Mouse (Mus musculus): ENCODE data around the gene Pir. TPM values are rescaled to one million over a fixed set of nuclear protein-coding genes. Genes with fewer than 3 reads are reported as not detected.
A peak's percentile ranks its signal among the peaks of the same experiment; 100 is the strongest.

The Pir gene
- polyA plus RNA-seq, 1 experiment from 2014 or later: 8.1 TPM

DNA sequence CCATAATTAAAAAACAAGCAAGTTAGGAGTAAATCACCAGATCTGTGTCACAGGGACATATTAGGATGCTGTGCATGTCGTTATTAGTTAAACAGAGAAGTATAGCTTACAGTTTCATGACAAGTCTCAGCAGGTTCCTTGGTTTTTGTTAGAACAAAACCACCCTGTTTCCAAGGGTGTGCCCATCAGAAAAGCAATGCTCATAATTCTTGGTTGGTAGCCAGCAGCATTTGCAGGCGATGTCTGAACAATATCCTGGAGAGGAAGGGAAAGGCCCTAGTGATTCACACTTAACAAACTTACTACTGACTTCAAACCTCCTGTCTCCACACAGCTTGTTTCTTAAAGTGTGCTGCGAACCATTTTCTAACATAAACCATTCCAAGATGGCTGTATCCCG lies 14.6 kb downstream of the Pir start:
- WGBS: 90% methylated on average over 4 of the region's 4 CpGs
- Histone ChIP-seq H3K9me3 (replicated peaks) (no peaks in the 10 kb centered on the region), H3K36me3 (no peaks in the 10 kb centered on the region), H3K27ac (no peak overlapping the region), H3K4me3 (no peak overlapping the region), H3K27me3 (ENCODE audit: low read depth, poor library complexity, severe bottlenecking) (peaks cover 73% of the 10 kb centered on the region), H3K4me1 (no peaks in the 10 kb centered on the region)
- no peak for DNase-seq (ENCODE audit: low spot score)

DNA sequence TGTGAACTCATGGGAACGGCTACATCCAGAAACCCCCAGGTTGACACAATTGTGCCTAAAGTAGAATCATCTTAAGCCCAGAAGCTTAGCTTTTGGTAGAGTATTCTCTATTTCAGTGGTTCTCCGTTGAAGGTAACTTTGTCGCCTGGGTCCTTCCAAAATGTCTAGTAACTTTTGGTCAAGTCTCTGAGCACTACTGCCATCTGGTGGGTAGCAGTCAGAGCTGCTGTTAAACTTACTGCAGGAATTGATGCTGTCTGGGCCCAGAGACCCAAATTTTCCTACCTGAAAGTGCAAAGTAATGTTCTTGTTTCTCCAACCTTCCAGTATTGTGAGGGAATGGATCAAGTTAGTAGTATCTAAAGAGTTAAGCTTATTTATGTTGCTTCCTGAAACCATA lies 17.9 kb downstream of the Pir start:
- Histone ChIP-seq H3K4me1 (no peaks in the 10 kb centered on the region), H3K27ac (no peak overlapping the region), H3K36me3 (no peaks in the 10 kb centered on the region), H3K9me3 (replicated peaks) (no peaks in the 10 kb centered on the region), H3K27me3 (ENCODE audit: low read depth, poor library complexity, severe bottlenecking) (peaks cover 74% of the 10 kb centered on the region), H3K4me3 (no peak overlapping the region)
- DNase-seq (ENCODE audit: low spot score): no peak
- WGBS: 66% methylated on average over 3 of the region's 3 CpGs

DNA sequence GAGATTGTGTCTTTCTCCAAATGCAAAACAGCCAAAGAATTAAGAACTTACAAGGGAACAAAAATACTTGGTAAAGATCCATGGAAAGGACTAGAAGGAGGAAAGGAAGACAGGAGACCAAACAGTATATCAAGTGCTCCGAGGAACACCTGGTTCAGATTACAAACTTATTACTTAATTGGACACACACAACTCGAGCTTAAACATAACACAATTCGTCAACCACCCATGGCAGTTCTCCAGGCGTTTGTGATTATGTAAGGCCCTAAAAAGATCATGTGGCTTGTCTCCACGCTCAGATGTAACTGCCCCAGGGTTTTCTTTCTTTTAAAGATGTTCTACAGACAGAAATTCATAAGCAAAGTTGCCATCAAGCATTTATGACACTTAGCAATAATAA lies 22.0 kb downstream of the Pir start:
- DNase-seq (ENCODE audit: low spot score): no peak
- H3K4me3 ChIP-seq: no peak overlapping the region
- 21% methylated on average over 5 of the region's 5 CpGs for WGBS
- no peak overlapping the region for H3K27ac ChIP-seq
- no peaks in the 10 kb centered on the region for H3K4me1 ChIP-seq
- H3K9me3 ChIP-seq (replicated peaks): no peaks in the 10 kb centered on the region
- H3K36me3 ChIP-seq: no peaks in the 10 kb centered on the region
- H3K27me3 ChIP-seq (ENCODE audit: low read depth, poor library complexity, severe bottlenecking): peaks cover 69% of the 10 kb centered on the region

DNA sequence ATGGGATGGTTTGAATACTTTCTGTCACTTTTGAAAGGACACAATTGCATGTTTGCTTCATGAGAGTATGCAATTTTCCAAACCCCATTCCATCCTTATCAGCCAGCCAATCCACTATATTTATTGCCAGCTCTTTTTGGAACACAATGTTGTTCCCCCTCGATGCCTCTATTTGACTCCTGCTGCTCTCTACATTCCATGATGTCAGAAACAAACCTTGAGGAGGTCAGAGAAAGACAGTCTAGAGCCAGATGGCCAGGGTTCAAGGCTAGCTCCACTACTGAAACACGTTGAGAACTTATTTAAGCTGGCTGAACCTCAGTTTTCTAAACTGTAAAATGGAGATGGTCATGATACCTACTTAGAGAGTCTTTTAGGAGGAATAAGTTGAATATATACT lies 37.1 kb downstream of the Pir start:
- no peaks in the 10 kb centered on the region for H3K9me3 ChIP-seq (replicated peaks)
- H3K36me3 ChIP-seq: no peaks in the 10 kb centered on the region
- no peak overlapping the region for H3K27ac ChIP-seq
- H3K4me1 ChIP-seq: no peaks in the 10 kb centered on the region
- 70% methylated on average over 2 of the region's 2 CpGs for WGBS
- no peak overlapping the region for H3K4me3 ChIP-seq
- no peak for DNase-seq (ENCODE audit: low spot score)
- H3K27me3 ChIP-seq (ENCODE audit: low read depth, poor library complexity, severe bottlenecking): peaks cover 73% of the 10 kb centered on the region

DNA sequence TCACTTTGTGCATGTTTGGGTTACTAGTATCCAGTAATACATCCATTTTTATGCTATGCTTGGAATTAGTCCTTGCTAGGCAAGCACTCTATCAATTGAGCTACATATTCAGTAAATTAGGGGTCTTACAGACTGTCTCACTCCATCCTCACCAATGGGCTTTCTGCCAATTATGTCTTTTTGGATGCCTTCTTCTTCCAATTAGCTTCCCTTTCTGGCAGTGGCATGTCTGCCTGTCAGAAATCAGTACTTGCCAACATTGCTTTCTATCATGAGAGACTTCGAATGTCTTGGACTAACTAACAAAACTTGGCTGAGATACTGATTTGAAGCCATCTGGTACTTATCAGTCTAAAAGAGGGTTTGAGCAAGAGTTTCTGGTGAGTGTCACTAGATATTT lies 44.7 kb downstream of the Pir start:
- H3K27me3 ChIP-seq (ENCODE audit: low read depth, poor library complexity, severe bottlenecking): peaks cover 60% of the 10 kb centered on the region
- H3K4me1 ChIP-seq: no peaks in the 10 kb centered on the region
- H3K36me3 ChIP-seq: no peaks in the 10 kb centered on the region
- no peak for DNase-seq (ENCODE audit: low spot score)
- H3K4me3 ChIP-seq: no peak overlapping the region
- WGBS: 41% methylated on average over 1 of the region's 1 CpGs
- no peaks in the 10 kb centered on the region for H3K9me3 ChIP-seq (replicated peaks)
- no peak overlapping the region for H3K27ac ChIP-seq

DNA sequence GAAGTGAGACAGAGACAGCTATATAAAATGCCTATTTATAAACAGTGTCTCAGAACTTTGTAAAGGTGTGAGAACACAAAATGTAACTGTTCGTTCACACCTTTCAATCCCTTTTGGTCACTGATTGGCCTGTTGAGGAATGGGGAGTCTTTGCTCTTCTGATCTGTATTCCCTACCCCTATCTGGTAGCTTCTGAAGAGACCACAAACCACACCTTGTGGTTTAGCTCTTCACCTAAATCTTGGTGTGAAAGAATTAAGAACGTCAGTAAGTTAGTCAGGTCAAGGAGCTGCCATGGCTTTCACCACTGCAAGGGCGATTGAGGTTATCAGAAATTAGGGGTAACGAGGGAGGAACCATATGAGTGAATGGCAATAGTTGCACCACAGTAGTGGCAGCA lies 49.4 kb downstream of the Pir start:
- DNase-seq (ENCODE audit: low spot score): no peak
- no peak overlapping the region for H3K27ac ChIP-seq
- H3K4me1 ChIP-seq: no peaks in the 10 kb centered on the region
- no peaks in the 10 kb centered on the region for H3K36me3 ChIP-seq
- no peak overlapping the region for H3K4me3 ChIP-seq
- H3K9me3 ChIP-seq (replicated peaks): no peaks in the 10 kb centered on the region
- 88% methylated on average over 4 of the region's 4 CpGs for WGBS
- peaks cover 60% of the 10 kb centered on the region for H3K27me3 ChIP-seq (ENCODE audit: low read depth, poor library complexity, severe bottlenecking)

DNA sequence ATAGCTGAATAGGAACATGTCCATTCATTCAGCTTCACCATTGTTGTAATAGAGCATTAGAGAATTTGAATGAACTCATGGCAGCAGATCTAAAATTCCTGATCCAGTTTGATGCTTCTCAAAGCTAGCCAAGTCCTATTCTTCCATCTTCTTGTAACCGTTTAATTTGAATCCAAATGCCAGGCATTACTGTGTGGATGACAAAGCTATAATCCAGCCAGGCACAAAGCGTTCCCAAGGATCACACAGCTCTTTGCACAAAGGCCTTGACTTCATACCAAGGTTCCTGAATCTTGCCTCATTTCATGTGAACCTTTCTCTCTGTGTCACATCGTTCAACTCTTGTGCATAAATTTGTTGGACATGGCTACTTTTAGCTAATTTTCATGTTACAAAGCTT lies 50.9 kb downstream of the Pir start:
- Histone ChIP-seq H3K27ac (no peak overlapping the region), H3K27me3 (ENCODE audit: low read depth, poor library complexity, severe bottlenecking) (peaks cover 62% of the 10 kb centered on the region), H3K4me1 (0 out of 2 replicates have a peak, but pooled peaks cover 3% of the 10 kb centered on the region), H3K36me3 (no peaks in the 10 kb centered on the region), H3K4me3 (no peak overlapping the region), H3K9me3 (replicated peaks) (no peaks in the 10 kb centered on the region)
- 90% methylated on average over 3 of the region's 3 CpGs for WGBS
- no peak for DNase-seq (ENCODE audit: low spot score)

DNA sequence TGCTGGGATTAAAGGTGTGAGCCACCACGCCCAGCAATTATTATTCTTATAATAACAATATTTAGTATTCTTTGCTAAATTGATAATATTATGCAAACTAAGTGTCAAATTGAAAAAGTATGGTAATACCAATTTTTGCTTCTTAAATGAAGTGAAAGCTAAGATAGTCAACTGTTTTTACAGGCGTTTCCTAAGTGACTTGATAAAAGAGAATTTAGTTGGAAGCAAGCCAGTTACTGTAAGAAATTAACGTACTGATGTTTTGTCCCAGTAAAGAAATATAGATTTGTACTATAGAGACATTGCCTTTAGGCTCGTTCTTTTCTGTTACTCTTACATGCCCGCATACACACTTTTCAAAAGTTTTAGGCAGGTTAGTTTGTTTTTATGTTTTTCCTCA lies 53.3 kb downstream of the Pir start:
- Histone ChIP-seq H3K9me3 (replicated peaks) (no peaks in the 10 kb centered on the region), H3K4me1 (0 out of 2 replicates have a peak, but pooled peaks cover 3% of the 10 kb centered on the region), H3K27ac (0 out of 2 replicates have a peak overlapping the region, but pooled peaks have one; percentile 71), H3K27me3 (ENCODE audit: low read depth, poor library complexity, severe bottlenecking) (peaks cover 59% of the 10 kb centered on the region), H3K36me3 (no peaks in the 10 kb centered on the region), H3K4me3 (no peak overlapping the region)
- no peak for DNase-seq (ENCODE audit: low spot score)
- WGBS: 85% methylated on average over 5 of the region's 5 CpGs

DNA sequence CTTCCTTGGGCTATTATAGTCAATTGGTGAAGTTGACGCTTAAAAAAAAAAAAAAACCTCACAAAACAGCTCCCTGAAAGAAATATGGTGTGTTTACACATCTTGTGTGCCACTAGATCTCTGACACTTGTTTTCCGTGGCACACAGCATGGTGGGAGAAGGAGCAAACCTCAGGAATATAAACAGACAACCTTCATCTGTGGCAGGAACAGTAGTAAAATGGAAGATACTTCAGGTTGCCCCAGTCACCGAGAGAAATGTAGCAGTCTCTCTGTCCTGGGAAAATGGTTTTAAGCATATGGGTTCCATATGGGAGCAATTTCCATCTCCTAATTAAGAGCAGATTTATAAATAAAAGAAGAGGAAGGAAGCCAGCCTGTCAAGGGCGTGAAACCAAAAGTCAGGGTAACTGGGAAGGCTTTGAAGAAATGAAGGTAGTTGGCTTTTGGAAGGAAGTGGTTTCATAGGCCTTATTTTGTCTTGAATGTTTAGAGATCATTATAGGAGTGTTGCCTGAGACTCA lies 54.3 kb downstream of the Pir start:
- Histone ChIP-seq H3K4me3 (no peak overlapping the region), H3K27ac (peak overlapping the region; percentile 71), H3K9me3 (replicated peaks) (no peaks in the 10 kb centered on the region), H3K4me1 (0 out of 2 replicates have a peak, but pooled peaks cover 3% of the 10 kb centered on the region), H3K36me3 (no peaks in the 10 kb centered on the region), H3K27me3 (ENCODE audit: low read depth, poor library complexity, severe bottlenecking) (peaks cover 56% of the 10 kb centered on the region)
- 36% methylated on average over 4 of the region's 4 CpGs for WGBS
- peak; percentile 29 for DNase-seq (ENCODE audit: low spot score)

DNA sequence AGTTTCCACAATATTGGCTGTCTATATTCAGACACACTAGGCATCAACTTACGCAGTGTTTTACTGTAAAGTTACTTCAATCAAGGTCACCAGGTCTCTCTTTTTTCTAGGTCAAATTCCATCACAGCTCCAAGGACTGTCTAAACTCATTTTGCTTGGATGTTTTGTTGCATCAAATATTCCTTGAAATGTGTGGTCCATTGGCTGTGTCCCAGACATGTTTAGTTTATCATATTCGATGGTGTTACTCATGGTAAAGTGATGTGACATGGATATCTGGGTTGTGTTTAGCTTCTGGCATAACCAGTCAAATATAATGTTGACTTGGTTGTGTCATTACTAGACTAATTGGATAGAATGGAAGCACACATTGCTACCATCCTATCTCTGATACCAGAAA lies 61.2 kb downstream of the Pir start:
- Histone ChIP-seq H3K4me1 (no peaks in the 10 kb centered on the region), H3K4me3 (no peak overlapping the region), H3K9me3 (replicated peaks) (no peaks in the 10 kb centered on the region), H3K27me3 (ENCODE audit: low read depth, poor library complexity, severe bottlenecking) (peaks cover 40% of the 10 kb centered on the region), H3K27ac (no peak overlapping the region), H3K36me3 (no peaks in the 10 kb centered on the region)
- no peak for DNase-seq (ENCODE audit: low spot score)
- 91% methylated on average over 2 of the region's 2 CpGs for WGBS

DNA sequence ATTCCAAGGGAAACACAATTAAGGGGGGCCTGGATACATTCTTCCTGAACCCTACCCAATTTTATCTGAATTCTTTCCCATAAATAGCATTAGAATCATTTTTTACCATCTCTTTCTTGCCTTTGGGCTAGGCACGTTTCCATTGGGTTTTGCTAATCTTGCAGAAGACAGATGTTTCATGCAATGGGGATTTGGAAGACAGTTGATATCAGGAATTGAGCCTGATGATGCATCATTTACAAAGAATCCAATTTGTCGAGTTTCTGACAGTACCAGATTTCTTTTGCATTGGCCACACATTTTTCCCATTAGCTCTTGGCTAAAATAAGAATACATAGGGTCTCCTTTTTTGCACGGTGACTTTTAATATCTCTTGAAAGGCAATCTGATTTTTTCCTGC lies 61.6 kb downstream of the Pir start:
- H3K36me3 ChIP-seq: no peaks in the 10 kb centered on the region
- DNase-seq (ENCODE audit: low spot score): no peak
- H3K4me1 ChIP-seq: no peaks in the 10 kb centered on the region
- H3K27ac ChIP-seq: no peak overlapping the region
- H3K27me3 ChIP-seq (ENCODE audit: low read depth, poor library complexity, severe bottlenecking): peaks cover 40% of the 10 kb centered on the region
- H3K9me3 ChIP-seq (replicated peaks): no peaks in the 10 kb centered on the region
- no peak overlapping the region for H3K4me3 ChIP-seq
- WGBS: 88% methylated on average over 3 of the region's 3 CpGs

DNA sequence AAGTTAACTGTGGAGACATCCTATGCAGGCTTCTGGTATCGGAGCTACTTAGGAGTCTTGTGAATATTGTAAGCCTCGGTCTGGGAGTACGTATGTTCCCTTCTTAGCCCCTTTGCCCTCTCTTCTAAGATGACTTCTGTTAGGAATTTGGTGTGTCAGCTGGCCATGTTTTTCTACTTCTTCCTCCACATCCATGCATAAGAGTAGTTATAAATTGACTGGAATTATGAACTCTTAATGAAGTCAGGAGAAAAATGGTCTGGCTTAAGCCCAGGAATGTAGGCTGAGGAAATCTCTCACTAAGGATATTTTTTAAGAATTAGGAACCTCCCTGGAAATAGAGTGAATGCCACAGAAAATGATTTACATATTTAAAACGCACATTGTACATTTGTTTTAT lies 69.4 kb downstream of the Pir start:
- no peak for DNase-seq (ENCODE audit: low spot score)

DNA sequence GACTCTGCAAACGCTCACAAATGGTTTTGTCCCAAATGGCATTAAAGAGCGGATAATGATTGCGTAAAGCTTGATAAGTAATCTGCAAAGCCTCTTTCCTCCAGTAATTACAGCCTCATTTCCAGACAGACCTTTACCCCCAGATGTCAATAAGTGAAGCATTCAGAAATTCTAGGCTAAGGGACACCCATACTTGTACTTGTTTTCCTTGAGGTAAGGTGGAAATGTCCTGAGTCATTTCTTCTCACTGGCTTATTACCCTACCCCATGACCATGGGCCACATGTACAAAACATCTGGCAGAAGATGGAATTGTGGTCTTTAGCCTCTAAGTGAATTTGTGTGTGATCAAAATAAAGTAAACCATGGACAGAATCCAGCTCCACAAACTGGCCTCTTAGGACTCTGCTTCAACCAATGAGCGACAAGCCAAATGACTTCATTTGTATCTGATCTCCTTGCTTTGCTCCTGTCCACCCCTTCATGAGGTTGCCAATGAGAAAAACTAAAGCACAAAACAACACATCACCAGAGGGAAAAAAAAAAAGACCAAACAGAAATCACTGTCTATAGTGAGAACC lies 76.3 kb downstream of the Pir start:
- 96% methylated on average over 4 of the region's 4 CpGs for WGBS

More for the DNA sequence above, 69.4 kb downstream of the Pir start:
- Histone ChIP-seq H3K4me3 (no peak overlapping the region), H3K4me1 (no peaks in the 10 kb centered on the region), H3K36me3 (no peaks in the 10 kb centered on the region), H3K9me3 (replicated peaks) (no peaks in the 10 kb centered on the region), H3K27me3 (ENCODE audit: low read depth, poor library complexity, severe bottlenecking) (peaks cover 46% of the 10 kb centered on the region), H3K27ac (no peak overlapping the region)
- 94% methylated on average over 4 of the region's 4 CpGs for WGBS

DNA sequence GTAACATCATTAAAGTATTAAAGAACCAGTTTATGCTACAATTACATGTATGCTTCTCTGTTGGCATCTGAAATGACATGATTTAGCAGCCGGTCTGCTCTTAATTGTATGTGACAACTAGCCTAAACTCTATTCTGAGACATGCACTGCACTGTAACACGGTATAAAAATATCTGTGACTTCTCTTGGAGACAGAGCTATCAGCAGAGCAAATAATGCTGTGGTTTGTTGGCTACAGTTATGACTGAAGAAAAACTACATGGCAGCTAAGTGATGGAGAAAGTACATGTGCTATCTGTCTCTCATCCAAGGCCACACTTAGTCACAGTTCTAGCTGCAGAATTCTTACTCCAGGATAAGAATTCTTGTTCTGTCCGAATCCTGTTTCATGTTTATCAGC lies 79.8 kb downstream of the Pir start:
- no peak overlapping the region for H3K27ac ChIP-seq
- H3K27me3 ChIP-seq (ENCODE audit: low read depth, poor library complexity, severe bottlenecking): peaks cover 38% of the 10 kb centered on the region; the same call in 1 of the 2 replicates
- no peaks in the 10 kb centered on the region for H3K9me3 ChIP-seq (replicated peaks)
- H3K4me3 ChIP-seq: no peak overlapping the region
- WGBS: 82% methylated on average over 3 of the region's 3 CpGs
- H3K4me1 ChIP-seq: no peaks in the 10 kb centered on the region
- H3K36me3 ChIP-seq: no peaks in the 10 kb centered on the region
- no peak for DNase-seq (ENCODE audit: low spot score)

More for the DNA sequence above, 76.3 kb downstream of the Pir start:
- Histone ChIP-seq H3K27ac (no peak overlapping the region), H3K36me3 (no peaks in the 10 kb centered on the region), H3K4me1 (no peaks in the 10 kb centered on the region), H3K9me3 (replicated peaks) (no peaks in the 10 kb centered on the region), H3K4me3 (no peak overlapping the region), H3K27me3 (ENCODE audit: low read depth, poor library complexity, severe bottlenecking) (peaks cover 52% of the 10 kb centered on the region)
- no peak for DNase-seq (ENCODE audit: low spot score)
